Mouse (Mus musculus) hindbrain, embryonic 14.5 days (tissue): ENCODE measurements around the gene Dydc2. TPM values are rescaled to one million over a fixed set of nuclear protein-coding genes. Genes with fewer than 3 reads are reported as not detected.

Experiments
- ATAC-seq: fragments of 200-750 bp; cut with Nextera tagmentation; 2 replicates; pipeline ENCODE4 v1.8.0; 2017; ENCODE audit warnings: moderate number of reproducible peaks, mild to moderate bottlenecking, moderate TSS enrichment, moderate library complexity; ENCODE audit not compliant: low FRiP score
- DNase-seq: peaks from one replicate; pipeline ENCODE4 v3.0.0-alpha.2; 2015; ENCODE audit warnings: low spot score
- H3K27ac ChIP-seq: fragments of 300-500 bp; sonication (generic); 2 replicates; pipeline ENCODE4 v1.5.1; 2014; ENCODE audit warnings: mild to moderate bottlenecking, moderate library complexity
- H3K27me3 ChIP-seq: fragments of 300-500 bp; sonication (generic); 2 replicates; pipeline ENCODE4 v1.6.1; 2014; ENCODE audit warnings: mild to moderate bottlenecking, low read length, mixed read lengths; ENCODE audit not compliant: control insufficient read depth, insufficient read depth
- H3K36me3 ChIP-seq: fragments of 300-500 bp; sonication (generic); replicated peaks from 2 replicates; pipeline ENCODE4 v1.6.1; 2014; ENCODE audit not compliant: control insufficient read depth, insufficient read depth
- H3K4me1 ChIP-seq: fragments of 300-500 bp; sonication (generic); replicated peaks from 2 replicates; pipeline ENCODE4 v1.6.1; 2014; ENCODE audit warnings: antibody characterized with exemption, low read length, mixed read lengths; ENCODE audit not compliant: control insufficient read depth, insufficient read depth
- H3K4me2 ChIP-seq: fragments of 300-500 bp; sonication (generic); replicated peaks from 2 replicates; pipeline ENCODE4 v1.6.1; 2014; ENCODE audit warnings: mild to moderate bottlenecking, moderate library complexity
- H3K4me3 ChIP-seq: fragments of 300-500 bp; sonication (generic); replicated peaks from 2 replicates; pipeline ENCODE4 v1.5.1; 2014; ENCODE audit warnings: mild to moderate bottlenecking, low read length
- H3K9ac ChIP-seq: fragments of 300-500 bp; sonication (generic); 2 replicates; pipeline ENCODE4 v1.6.1; 2014
- H3K9me3 ChIP-seq: fragments of 300-500 bp; sonication (generic); 2 replicates; pipeline ENCODE4 v1.6.1; 2016; ENCODE audit warnings: low read length; ENCODE audit not compliant: control insufficient read depth
- WGBS: fragments of 180-500 bp; shearing (Covaris S2); extraction: QIAGEN DNeasy Blood & Tissue Kit; methylation state at CpG from one replicate; pipeline ENCODE4 v1.1.7; 2014; 5-methylcytosine and 5-hydroxymethylcytosine counted together
- polyA plus RNA-seq: library from polyadenylated mRNA; unstranded; fragments of >200 nt; fragmentation: Nextera tagmentation; extraction: Ambion mirVana; gene quantifications from 2 replicates; pipeline ENCODE4 v1.2.1, GENCODE M21; 2014

Dydc2 gene
- polyA plus RNA-seq = 0.70 and 1.6 TPM in 2 replicates

GRCm38 (mm10) chr14:41069108-41069507, at the start of gene Dydc2:
Gene Dydc2 (minus strand): TSS chr14:41069208.
- no peak within 1 kb of the TSS for H3K27ac ChIP-seq
- no peaks in the 10 kb centered on the region for H3K9me3 ChIP-seq
- H3K4me3 ChIP-seq = no peak within 1 kb of the TSS
- DNase-seq = no peak
- H3K4me2 ChIP-seq = no peak within 1 kb of the TSS
- H3K36me3 ChIP-seq = no peaks in the 10 kb centered on the region
- H3K9ac ChIP-seq = no peak within 1 kb of the TSS
- ATAC-seq = no peak
- no peaks in the 10 kb centered on the region for H3K27me3 ChIP-seq
- H3K4me1 ChIP-seq = peaks cover 6% of the 10 kb centered on the region; the same call in 1 of the 2 replicates

- ATAC-seq = no peak
- Histone ChIP-seq H3K27me3 (no peaks in the 10 kb centered on the region), H3K36me3 (no peaks in the 10 kb centered on the region), H3K9me3 (no peaks in the 10 kb centered on the region), H3K4me2 (no peak overlapping the region), H3K4me1 (no peaks in the 10 kb centered on the region), H3K4me3 (no peak overlapping the region), H3K27ac (no peak overlapping the region), H3K9ac (no peak overlapping the region)
- no peak for DNase-seq
- WGBS = 89% methylated on average over 3 of the region's 3 CpGs
These were observed 47.3 kb upstream of the Dydc2 start for GRCm38 (mm10) chr14:41116271-41116670.

- Histone ChIP-seq H3K4me3 (no peak overlapping the region), H3K27ac (no peak overlapping the region), H3K4me1 (no peaks in the 10 kb centered on the region), H3K36me3 (no peaks in the 10 kb centered on the region), H3K9ac (no peak overlapping the region), H3K4me2 (no peak overlapping the region), H3K9me3 (no peaks in the 10 kb centered on the region), H3K27me3 (no peaks in the 10 kb centered on the region)
- ATAC-seq = no peak
- no peak for DNase-seq
- WGBS = 82% methylated on average over 4 of the region's 4 CpGs
These were observed 43.9 kb upstream of the Dydc2 start for GRCm38 (mm10) chr14:41112944-41113343.

GRCm38 (mm10) chr14:41111031-41111668, 42.1 kb upstream of the Dydc2 start:
- Histone ChIP-seq H3K27me3 (no peaks in the 10 kb centered on the region), H3K4me1 (no peaks in the 10 kb centered on the region), H3K36me3 (no peaks in the 10 kb centered on the region), H3K4me3 (no peak overlapping the region), H3K9ac (no peak overlapping the region), H3K4me2 (no peak overlapping the region), H3K27ac (no peak overlapping the region), H3K9me3 (no peaks in the 10 kb centered on the region)
- 93% methylated on average over 7 of the region's 7 CpGs for WGBS
- DNase-seq (no peak), ATAC-seq (no peak)

- WGBS = 78% methylated on average over 10 of the region's 10 CpGs
These were observed 35.9 kb upstream of the Dydc2 start, which contains the start of gene Mat1a for GRCm38 (mm10) chr14:41104853-41105444. Gene Mat1a (plus strand): TSS chr14:41105035.

GRCm38 (mm10) chr14:41102269-41102668, 33.3 kb upstream of the Dydc2 start:
- Histone ChIP-seq H3K4me3 (no peak overlapping the region), H3K36me3 (no peaks in the 10 kb centered on the region), H3K9me3 (no peaks in the 10 kb centered on the region), H3K27ac (no peak overlapping the region), H3K27me3 (no peaks in the 10 kb centered on the region), H3K4me1 (no peaks in the 10 kb centered on the region), H3K9ac (no peak overlapping the region), H3K4me2 (no peak overlapping the region)
- DNase-seq (no peak), ATAC-seq (no peak)
- 87% methylated on average over 2 of the region's 2 CpGs for WGBS

More at GRCm38 (mm10) chr14:41104853-41105444, 35.9 kb upstream of the Dydc2 start, which contains the start of gene Mat1a:
- ATAC-seq (no peak), DNase-seq (no peak)
- H3K4me1 ChIP-seq = no peaks in the 10 kb centered on the region
- H3K9me3 ChIP-seq = no peaks in the 10 kb centered on the region
- no peaks in the 10 kb centered on the region for H3K27me3 ChIP-seq
- H3K9ac ChIP-seq = no peak within 1 kb of the TSS
- no peaks in the 10 kb centered on the region for H3K36me3 ChIP-seq
- H3K4me3 ChIP-seq = no peak within 1 kb of the TSS
- no peak within 1 kb of the TSS for H3K27ac ChIP-seq
- H3K4me2 ChIP-seq = no peak within 1 kb of the TSS

- Histone ChIP-seq H3K36me3 (no peaks in the 10 kb centered on the region), H3K27ac (no peak overlapping the region), H3K4me3 (no peak overlapping the region), H3K9ac (no peak overlapping the region), H3K27me3 (no peaks in the 10 kb centered on the region), H3K4me2 (no peak overlapping the region), H3K4me1 (no peaks in the 10 kb centered on the region), H3K9me3 (no peaks in the 10 kb centered on the region)
- ATAC-seq (no peak), DNase-seq (no peak)
- 89% methylated on average over 5 of the region's 5 CpGs for WGBS
These were observed 32.2 kb upstream of the Dydc2 start for GRCm38 (mm10) chr14:41101242-41101641.

GRCm38 (mm10) chr14:41100712-41101111, 31.7 kb upstream of the Dydc2 start:
- Histone ChIP-seq H3K27me3 (no peaks in the 10 kb centered on the region), H3K4me3 (no peak overlapping the region), H3K27ac (no peak overlapping the region), H3K4me1 (no peaks in the 10 kb centered on the region), H3K36me3 (no peaks in the 10 kb centered on the region), H3K4me2 (no peak overlapping the region), H3K9ac (no peak overlapping the region), H3K9me3 (no peaks in the 10 kb centered on the region)
- 91% methylated on average over 3 of the region's 3 CpGs for WGBS
- DNase-seq = no peak
- ATAC-seq = no peak

GRCm38 (mm10) chr14:41098726-41099125, 29.7 kb upstream of the Dydc2 start:
- WGBS = 75% methylated on average over 1 of the region's 1 CpGs
- Histone ChIP-seq H3K4me1 (no peaks in the 10 kb centered on the region), H3K27me3 (no peaks in the 10 kb centered on the region), H3K9ac (no peak overlapping the region), H3K27ac (no peak overlapping the region), H3K4me2 (no peak overlapping the region), H3K9me3 (no peaks in the 10 kb centered on the region), H3K36me3 (no peaks in the 10 kb centered on the region), H3K4me3 (no peak overlapping the region)
- ATAC-seq = no peak
- no peak for DNase-seq
